Mouse (Mus musculus): ENCODE data around the gene Osbpl10.

GRCm38 (mm10) chr9:115100181-115100915, 122.0 kb downstream of the Osbpl10 start:
- TF ChIP-seq CTCF (IDR thresholded peaks at IDR 0.05; ENCODE audit: low read depth), result no peak
- no peak for TF ChIP-seq EP300 (optimal IDR thresholded peaks at IDR 0.05)

All from stomach, postnatal 0 days (tissue).